Mouse (Mus musculus) heart, postnatal 0 days (tissue): ENCODE measurements around the gene Gpr180. TPM values are rescaled to one million over a fixed set of nuclear protein-coding genes. Genes with fewer than 3 reads are reported as not detected.
A peak's percentile ranks its signal among the peaks of the same experiment; 100 is the strongest.

ENCODE experiments used
- ATAC-seq: fragments of 200-750 bp; cut with Nextera tagmentation; 2 replicates; pipeline ENCODE4 v1.8.0; 2017; ENCODE audit warnings: low read depth, moderate number of reproducible peaks, moderate library complexity; ENCODE audit not compliant: insufficient read depth
- DNase-seq: peaks from one replicate; pipeline ENCODE4 v3.0.0-alpha.2; 2016; ENCODE audit warnings: low spot score
- H3K27ac ChIP-seq: fragments of 300-500 bp; sonication (generic); 2 replicates; pipeline ENCODE4 v1.5.1; 2014; ENCODE audit warnings: low read depth, mild to moderate bottlenecking
- H3K27me3 ChIP-seq: fragments of 300-500 bp; sonication (generic); 2 replicates; pipeline ENCODE4 v1.6.1; 2014; ENCODE audit warnings: low read length, mixed read lengths; ENCODE audit not compliant: control insufficient read depth, insufficient read depth
- H3K36me3 ChIP-seq: fragments of 300-500 bp; sonication (generic); replicated peaks from 2 replicates; pipeline ENCODE4 v1.6.1; 2014; ENCODE audit warnings: low read length, mixed read lengths; ENCODE audit not compliant: control insufficient read depth, insufficient read depth
- H3K4me1 ChIP-seq: fragments of 300-500 bp; sonication (generic); 2 replicates; pipeline ENCODE4 v1.6.1; 2014; ENCODE audit warnings: antibody characterized with exemption; ENCODE audit not compliant: control insufficient read depth, insufficient read depth
- H3K4me2 ChIP-seq: fragments of 300-500 bp; sonication (generic); 2 replicates; pipeline ENCODE4 v1.6.1; 2014; ENCODE audit warnings: low read depth, mild to moderate bottlenecking, low read length, moderate library complexity
- H3K4me3 ChIP-seq: fragments of 300-500 bp; sonication (generic); 2 replicates; pipeline ENCODE4 v1.5.1; 2014; ENCODE audit warnings: low read depth, low read length
- H3K9ac ChIP-seq: fragments of 300-500 bp; sonication (generic); replicated peaks from 2 replicates; pipeline ENCODE4 v1.6.1; 2014; ENCODE audit warnings: low read depth, low read length, mixed read lengths
- H3K9me3 ChIP-seq: fragments of 300-500 bp; sonication (generic); replicated peaks from 2 replicates; pipeline ENCODE4 v1.6.1; 2016; ENCODE audit warnings: low read length; ENCODE audit not compliant: control insufficient read depth
- CTCF ChIP-seq: IDR thresholded peaks from 2 replicates; pipeline ENCODE4 v1.5.1; 2016; ENCODE audit warnings: antibody characterized with exemption, control low read depth, low read depth
- EP300 ChIP-seq: IDR thresholded peaks from 2 replicates; pipeline ENCODE4 v1.6.1; 2016; ENCODE audit warnings: antibody characterized with exemption, low read depth
- WGBS: fragments of 180-500 bp; shearing (Covaris S2); extraction: QIAGEN DNeasy Blood & Tissue Kit; methylation state at CpG from one replicate; pipeline ENCODE4 v1.1.7; 2014; 5-methylcytosine and 5-hydroxymethylcytosine counted together
- polyA plus RNA-seq: library from polyadenylated mRNA; unstranded; fragments of >200 nt; fragmentation: Nextera tagmentation; extraction: Ambion mirVana; gene quantifications from 2 replicates; pipeline ENCODE4 v1.2.1, GENCODE M21; 2015
- total RNA-seq: library from RNA; depleted of rRNA; stranded (reverse); fragments of >200 nt; gene quantifications from 2 replicates; pipeline ENCODE4 v1.2.3, GENCODE M21; 2014; ENCODE audit warnings: low replicate concordance; rRNA removed

Gene Gpr180
- 37.7 and 70.0 TPM in 2 replicates for total RNA-seq
- 38.0 and 41.6 TPM in 2 replicates for polyA plus RNA-seq

DNA sequence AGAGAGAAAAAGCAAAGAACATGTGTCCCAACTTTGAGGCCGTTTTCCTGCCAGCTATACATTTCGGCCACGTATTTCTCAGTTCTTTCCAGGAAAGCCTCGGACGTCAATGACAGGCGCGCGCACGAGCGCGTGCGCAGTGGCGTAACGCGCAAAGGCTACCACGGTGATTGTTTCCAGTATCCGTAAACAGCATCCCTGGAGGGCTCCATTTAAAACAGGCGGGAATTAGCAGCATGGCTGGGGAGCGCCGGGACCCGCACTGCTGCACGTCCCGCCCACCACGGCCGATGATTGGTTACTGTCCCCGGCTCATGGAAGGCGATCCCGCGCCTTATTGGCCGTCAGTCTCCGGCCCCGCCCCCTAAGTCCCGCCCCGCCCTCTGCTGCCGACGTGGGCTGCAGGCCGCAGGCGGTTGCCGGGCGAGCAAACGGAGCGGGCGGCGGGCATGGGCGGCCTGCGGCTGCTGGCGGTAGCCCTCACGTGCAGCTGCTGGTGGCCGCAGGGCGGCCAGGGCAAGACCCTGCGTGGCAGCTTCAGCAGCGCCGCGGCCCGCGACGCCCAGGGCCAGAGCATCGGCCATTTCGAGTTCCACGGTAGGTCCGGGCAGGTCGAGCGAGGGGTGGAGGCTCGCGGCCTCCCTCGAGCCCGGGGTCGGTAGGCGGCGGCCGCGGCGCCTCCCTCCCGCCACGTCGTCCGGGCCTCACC lies at the start of gene Gpr180:
Gene Gpr180 (plus strand): TSS at position 415 of the 709 bp plus-strand sequence.
- under 1% methylated on average over 60 of the region's 77 CpGs for WGBS
- peaks cover 10% of the 10 kb centered on the region; the same call in 1 of the 2 replicates for H3K4me1 ChIP-seq
- peaks cover 20% of the 10 kb centered on the region for H3K36me3 ChIP-seq
- ATAC-seq (peak; percentile 95), DNase-seq (peak; percentile 98)
- peak within 1 kb of the TSS; percentile 78 for H3K4me3 ChIP-seq
- no peaks in the 10 kb centered on the region for H3K27me3 ChIP-seq
- TF ChIP-seq CTCF, result no peak
- TF ChIP-seq EP300, result no peak
- peak within 1 kb of the TSS; percentile 91 for H3K4me2 ChIP-seq
- peak within 1 kb of the TSS; percentile 71 for H3K27ac ChIP-seq
- H3K9me3 ChIP-seq, result no peaks in the 10 kb centered on the region
- H3K9ac ChIP-seq, result peak within 1 kb of the TSS; percentile 81

DNA sequence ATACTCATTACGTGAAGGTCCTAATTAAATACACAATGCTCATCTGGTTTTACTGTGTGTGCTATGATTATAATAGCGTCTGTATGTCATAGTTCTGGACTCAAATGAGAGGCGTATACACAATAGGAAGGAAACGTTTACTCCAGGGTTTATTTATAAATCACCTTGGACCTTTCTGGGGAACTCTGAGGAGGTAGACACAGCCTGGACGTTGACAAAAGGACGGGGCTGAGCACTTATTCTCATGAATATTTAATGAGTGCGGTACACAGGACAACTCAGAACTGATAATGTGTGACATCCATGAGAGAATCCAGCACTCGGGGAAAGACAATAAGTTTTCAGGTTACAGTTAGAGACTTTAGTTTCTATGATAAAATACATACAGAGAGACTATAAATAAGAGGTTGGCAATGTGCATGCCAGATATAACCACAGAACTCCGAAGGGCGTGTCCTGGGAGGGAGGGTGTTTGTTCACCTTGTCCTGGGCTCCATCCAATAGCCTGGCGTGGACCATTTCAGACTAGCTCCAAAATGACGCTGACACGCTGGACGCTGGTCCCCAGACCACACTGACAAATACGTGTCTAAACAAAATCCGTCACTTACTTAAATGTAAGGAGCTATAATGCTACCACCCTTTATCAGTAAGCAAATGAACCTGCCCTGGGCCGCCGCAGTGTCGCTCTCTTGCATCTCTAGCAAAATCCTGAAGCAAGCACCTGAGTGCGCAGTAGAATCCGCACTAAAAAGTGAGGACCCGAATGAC lies 48.3 kb upstream of the Gpr180 start:
- H3K27ac ChIP-seq, result peak overlapping the region; percentile 83
- peak overlapping the region; percentile 71 for H3K4me2 ChIP-seq
- DNase-seq (peak; percentile 11), ATAC-seq (peak; percentile 66)
- no peaks in the 10 kb centered on the region for H3K27me3 ChIP-seq
- WGBS, result 8% methylated on average over 22 of the region's 22 CpGs
- no peaks in the 10 kb centered on the region for H3K4me1 ChIP-seq
- no peaks in the 10 kb centered on the region for H3K9me3 ChIP-seq
- TF ChIP-seq CTCF (no peak), EP300 (no peak)
- H3K4me3 ChIP-seq, result peak overlapping the region; percentile 56
- peak overlapping the region; percentile 51 for H3K9ac ChIP-seq
- H3K36me3 ChIP-seq, result no peaks in the 10 kb centered on the region

DNA sequence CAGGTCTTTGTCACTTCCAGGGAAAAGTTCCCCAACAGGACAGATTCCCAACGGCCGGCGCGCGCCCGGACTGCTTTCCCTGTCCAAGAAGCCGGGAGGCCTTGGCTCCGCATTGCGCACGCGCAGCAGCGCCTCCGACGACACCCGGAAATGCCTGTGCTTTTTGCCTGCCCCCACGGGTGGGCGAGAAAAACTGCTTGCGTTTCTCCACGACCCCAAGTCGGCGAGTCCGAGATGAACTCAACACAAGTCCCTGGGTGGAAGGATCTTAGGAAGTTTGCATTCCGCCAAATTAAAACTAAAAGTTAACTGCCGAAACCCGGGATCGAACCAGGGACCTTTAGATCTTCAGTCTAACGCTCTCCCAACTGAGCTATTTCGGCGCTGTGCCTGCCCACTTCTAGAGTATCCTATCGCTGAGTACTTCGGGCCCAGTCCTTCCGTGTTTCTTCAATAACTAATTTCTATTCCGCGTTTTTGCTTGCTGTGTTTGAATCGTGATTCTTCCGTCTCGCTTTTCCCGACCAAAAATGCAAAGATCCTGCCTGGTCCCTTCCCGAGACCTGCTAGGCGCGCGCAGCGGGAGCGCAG lies 47.6 kb upstream of the Gpr180 start:
- H3K4me2 ChIP-seq, result peak overlapping the region; percentile 71
- no peaks in the 10 kb centered on the region for H3K36me3 ChIP-seq
- no peak for TF ChIP-seq CTCF
- under 1% methylated on average over 44 of the region's 44 CpGs for WGBS
- ATAC-seq (peak; percentile 85), DNase-seq (peak; percentile 78)
- H3K27me3 ChIP-seq, result no peaks in the 10 kb centered on the region
- peak overlapping the region; percentile 51 for H3K9ac ChIP-seq
- peak overlapping the region; percentile 56 for H3K4me3 ChIP-seq
- no peaks in the 10 kb centered on the region for H3K4me1 ChIP-seq
- peak overlapping the region; percentile 83 for H3K27ac ChIP-seq
- no peaks in the 10 kb centered on the region for H3K9me3 ChIP-seq

DNA sequence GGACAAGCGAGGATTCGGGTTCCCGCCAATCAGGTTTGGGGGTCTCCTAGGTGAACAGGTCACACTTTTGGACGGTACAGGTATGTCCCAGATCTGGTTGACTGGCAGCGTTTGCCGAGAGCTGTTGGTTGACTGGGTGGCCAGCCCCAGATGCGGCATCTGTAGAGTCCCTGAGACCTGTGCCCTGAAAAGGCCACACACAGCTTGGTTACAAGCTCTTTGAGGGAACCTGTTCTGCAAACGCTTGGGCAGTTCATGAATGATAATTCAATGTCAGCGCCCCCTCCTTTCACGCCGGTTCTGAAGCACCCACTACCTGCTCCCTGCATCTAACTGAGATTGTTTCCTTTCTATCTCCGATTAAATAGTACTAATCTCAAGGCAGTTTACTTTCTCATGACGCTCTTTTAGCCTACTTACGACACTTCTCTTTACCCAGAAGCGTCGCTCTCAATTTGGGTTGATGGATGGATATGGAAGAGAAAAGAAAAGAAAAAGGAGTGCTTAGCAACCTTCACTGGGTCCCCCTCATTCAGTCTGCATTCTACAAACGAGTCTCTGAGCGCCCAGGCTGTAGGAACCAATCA lies 47.1 kb upstream of the Gpr180 start:
- Histone ChIP-seq H3K36me3 (no peaks in the 10 kb centered on the region), H3K4me3 (peak overlapping the region; percentile 56), H3K9me3 (no peaks in the 10 kb centered on the region), H3K4me2 (peak overlapping the region; percentile 71), H3K9ac (peak overlapping the region; percentile 51), H3K4me1 (no peaks in the 10 kb centered on the region), H3K27ac (no peak overlapping the region), H3K27me3 (no peaks in the 10 kb centered on the region)
- TF ChIP-seq EP300 (no peak), CTCF (no peak)
- ATAC-seq, result no peak
- DNase-seq, result peak; percentile 10
- WGBS, result 3% methylated on average over 18 of the region's 18 CpGs

DNA sequence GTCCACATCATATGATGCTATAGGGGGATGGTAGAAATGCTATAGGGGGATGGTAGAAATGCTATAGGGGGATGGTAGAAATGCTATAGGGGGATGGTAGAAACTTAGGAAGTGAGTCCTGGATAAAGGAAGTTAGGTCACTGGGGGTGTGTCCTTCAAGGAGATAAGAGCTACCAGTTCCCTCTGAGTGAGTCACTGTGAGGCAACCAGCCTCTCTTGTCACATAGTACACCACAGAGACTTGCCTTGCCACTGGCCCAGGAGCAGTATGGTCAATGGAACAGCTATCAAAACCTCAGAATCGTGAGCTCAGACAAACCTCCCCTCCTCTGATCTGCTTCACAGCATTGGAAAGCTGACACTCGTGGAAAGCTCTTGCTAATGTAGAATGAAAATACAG lies 38.7 kb upstream of the Gpr180 start:
- Histone ChIP-seq H3K4me2 (no peak overlapping the region), H3K36me3 (no peaks in the 10 kb centered on the region), H3K4me1 (no peaks in the 10 kb centered on the region), H3K27ac (no peak overlapping the region), H3K9ac (no peak overlapping the region), H3K9me3 (no peaks in the 10 kb centered on the region), H3K4me3 (no peak overlapping the region), H3K27me3 (no peaks in the 10 kb centered on the region)
- 57% methylated on average over 2 of the region's 2 CpGs for WGBS
- DNase-seq (no peak), ATAC-seq (no peak)
- TF ChIP-seq EP300 (no peak), CTCF (no peak)
